Mouse (Mus musculus): ENCODE data around the gene Scarb2. TPM values are rescaled to one million over a fixed set of nuclear protein-coding genes. Genes with fewer than 3 reads are reported as not detected.

The Scarb2 gene
- polyA plus RNA-seq, 1 experiment from 2014 or later, result 18.2 TPM

GRCm38 (mm10) chr5:92512066-92512465 lies 5.4 kb upstream of the Scarb2 start:
- 89% methylated on average over 5 of the region's 5 CpGs for WGBS
- H3K27ac ChIP-seq (ENCODE audit: low read length), result no peak overlapping the region
- no peaks in the 10 kb centered on the region for H3K9me3 ChIP-seq (replicated peaks; ENCODE audit: control insufficient read depth, low read length)
- no peak overlapping the region for H3K4me3 ChIP-seq (replicated peaks; ENCODE audit: low read length)
- H3K9ac ChIP-seq (ENCODE audit: low read length), result no peak overlapping the region
- ATAC-seq (ENCODE audit: insufficient read depth, low FRiP score), result no peak
- H3K4me1 ChIP-seq (ENCODE audit: control insufficient read depth, insufficient read depth, low read length), result no peaks in the 10 kb centered on the region
- no peaks in the 10 kb centered on the region for H3K27me3 ChIP-seq (ENCODE audit: control insufficient read depth, insufficient read depth, low read length)
- no peaks in the 10 kb centered on the region for H3K36me3 ChIP-seq (ENCODE audit: control insufficient read depth, insufficient read depth, low read length)
- H3K4me2 ChIP-seq (ENCODE audit: low read depth, low read length), result no peak overlapping the region

GRCm38 (mm10) chr5:92511256-92511655 lies 4.6 kb upstream of the Scarb2 start:
- Histone ChIP-seq H3K4me2 (ENCODE audit: low read depth, low read length) (no peak overlapping the region), H3K4me1 (ENCODE audit: control insufficient read depth, insufficient read depth, low read length) (peaks cover under 1% of the 10 kb centered on the region; the same call in 1 of the 2 replicates), H3K9me3 (replicated peaks; ENCODE audit: control insufficient read depth, low read length) (no peaks in the 10 kb centered on the region), H3K36me3 (ENCODE audit: control insufficient read depth, insufficient read depth, low read length) (no peaks in the 10 kb centered on the region), H3K27me3 (ENCODE audit: control insufficient read depth, insufficient read depth, low read length) (no peaks in the 10 kb centered on the region), H3K27ac (ENCODE audit: low read length) (no peak overlapping the region), H3K4me3 (replicated peaks; ENCODE audit: low read length) (no peak overlapping the region), H3K9ac (ENCODE audit: low read length) (no peak overlapping the region)
- no peak for ATAC-seq (ENCODE audit: insufficient read depth, low FRiP score)

GRCm38 (mm10) chr5:92508853-92509252 lies 2.2 kb upstream of the Scarb2 start:
- no peak overlapping the region for H3K4me2 ChIP-seq (ENCODE audit: low read depth, low read length)
- no peak overlapping the region for H3K27ac ChIP-seq (ENCODE audit: low read length)
- no peak for ATAC-seq (ENCODE audit: insufficient read depth, low FRiP score)
- peaks cover 14% of the 10 kb centered on the region for H3K4me1 ChIP-seq (ENCODE audit: control insufficient read depth, insufficient read depth, low read length)
- H3K4me3 ChIP-seq (replicated peaks; ENCODE audit: low read length), result no peak overlapping the region
- WGBS, result 85% methylated on average over 5 of the region's 5 CpGs
- H3K9ac ChIP-seq (ENCODE audit: low read length), result no peak overlapping the region
- no peaks in the 10 kb centered on the region for H3K27me3 ChIP-seq (ENCODE audit: control insufficient read depth, insufficient read depth, low read length)
- no peaks in the 10 kb centered on the region for H3K36me3 ChIP-seq (ENCODE audit: control insufficient read depth, insufficient read depth, low read length)
- no peaks in the 10 kb centered on the region for H3K9me3 ChIP-seq (replicated peaks; ENCODE audit: control insufficient read depth, low read length)

GRCm38 (mm10) chr5:92506301-92506729 lies 318 bp downstream of the Scarb2 start:
- WGBS, result 26% methylated on average over 4 of the region's 4 CpGs

GRCm38 (mm10) chr5:92505402-92505865 lies 1.2 kb downstream of the Scarb2 start:
- peak overlapping the region; percentile 94 for H3K9ac ChIP-seq (ENCODE audit: low read length)
- peaks cover 26% of the 10 kb centered on the region for H3K4me1 ChIP-seq (ENCODE audit: control insufficient read depth, insufficient read depth, low read length)
- ATAC-seq (ENCODE audit: insufficient read depth, low FRiP score), result peak; percentile 95
- H3K9me3 ChIP-seq (replicated peaks; ENCODE audit: control insufficient read depth, low read length), result no peaks in the 10 kb centered on the region
- H3K27ac ChIP-seq (ENCODE audit: low read length), result peak overlapping the region; percentile 99
- no peaks in the 10 kb centered on the region for H3K36me3 ChIP-seq (ENCODE audit: control insufficient read depth, insufficient read depth, low read length)
- under 1% methylated on average over 46 of the region's 48 CpGs for WGBS
- H3K4me3 ChIP-seq (replicated peaks; ENCODE audit: low read length), result peak overlapping the region; percentile 95
- peak overlapping the region; percentile 83 for H3K4me2 ChIP-seq (ENCODE audit: low read depth, low read length)
- no peaks in the 10 kb centered on the region for H3K27me3 ChIP-seq (ENCODE audit: control insufficient read depth, insufficient read depth, low read length)

More at GRCm38 (mm10) chr5:92506301-92506729, 318 bp downstream of the Scarb2 start:
- peak overlapping the region; percentile 94; the same call in 1 of the 2 replicates for H3K9ac ChIP-seq (ENCODE audit: low read length)
- no peaks in the 10 kb centered on the region for H3K27me3 ChIP-seq (ENCODE audit: control insufficient read depth, insufficient read depth, low read length)
- no peaks in the 10 kb centered on the region for H3K9me3 ChIP-seq (replicated peaks; ENCODE audit: control insufficient read depth, low read length)
- H3K27ac ChIP-seq (ENCODE audit: low read length), result peak overlapping the region; percentile 99
- H3K36me3 ChIP-seq (ENCODE audit: control insufficient read depth, insufficient read depth, low read length), result no peaks in the 10 kb centered on the region
- ATAC-seq (ENCODE audit: insufficient read depth, low FRiP score), result no peak
- peak overlapping the region; percentile 65 for H3K4me2 ChIP-seq (ENCODE audit: low read depth, low read length)
- peaks cover 25% of the 10 kb centered on the region for H3K4me1 ChIP-seq (ENCODE audit: control insufficient read depth, insufficient read depth, low read length)
- H3K4me3 ChIP-seq (replicated peaks; ENCODE audit: low read length), result peak overlapping the region; percentile 95

- Histone ChIP-seq H3K4me1 (ENCODE audit: control insufficient read depth, insufficient read depth, low read length) (peaks cover 32% of the 10 kb centered on the region), H3K9ac (ENCODE audit: low read length) (peak overlapping the region; percentile 94), H3K36me3 (ENCODE audit: control insufficient read depth, insufficient read depth, low read length) (no peaks in the 10 kb centered on the region), H3K4me3 (replicated peaks; ENCODE audit: low read length) (peak overlapping the region; percentile 95), H3K9me3 (replicated peaks; ENCODE audit: control insufficient read depth, low read length) (no peaks in the 10 kb centered on the region), H3K27me3 (ENCODE audit: control insufficient read depth, insufficient read depth, low read length) (no peaks in the 10 kb centered on the region), H3K4me2 (ENCODE audit: low read depth, low read length) (peak overlapping the region; percentile 83), H3K27ac (ENCODE audit: low read length) (peak overlapping the region; percentile 99)
- peak; percentile 74 for ATAC-seq (ENCODE audit: insufficient read depth, low FRiP score)
- under 1% methylated on average over 35 of the region's 35 CpGs for WGBS
These were observed 1.8 kb downstream of the Scarb2 start for GRCm38 (mm10) chr5:92504676-92505400.

GRCm38 (mm10) chr5:92503856-92504618 lies 2.6 kb downstream of the Scarb2 start:
- Histone ChIP-seq H3K4me2 (ENCODE audit: low read depth, low read length) (peak overlapping the region; percentile 83), H3K27ac (ENCODE audit: low read length) (peak overlapping the region; percentile 99), H3K27me3 (ENCODE audit: control insufficient read depth, insufficient read depth, low read length) (no peaks in the 10 kb centered on the region), H3K36me3 (ENCODE audit: control insufficient read depth, insufficient read depth, low read length) (no peaks in the 10 kb centered on the region), H3K9me3 (replicated peaks; ENCODE audit: control insufficient read depth, low read length) (no peaks in the 10 kb centered on the region), H3K4me1 (ENCODE audit: control insufficient read depth, insufficient read depth, low read length) (peaks cover 40% of the 10 kb centered on the region), H3K4me3 (replicated peaks; ENCODE audit: low read length) (peak overlapping the region; percentile 95), H3K9ac (ENCODE audit: low read length) (peak overlapping the region; percentile 94)
- WGBS, result 38% methylated on average over 7 of the region's 7 CpGs
- no peak for ATAC-seq (ENCODE audit: insufficient read depth, low FRiP score)

GRCm38 (mm10) chr5:92503356-92503847 lies 3.2 kb downstream of the Scarb2 start:
- Histone ChIP-seq H3K4me1 (ENCODE audit: control insufficient read depth, insufficient read depth, low read length) (peaks cover 46% of the 10 kb centered on the region), H3K9me3 (replicated peaks; ENCODE audit: control insufficient read depth, low read length) (no peaks in the 10 kb centered on the region), H3K9ac (ENCODE audit: low read length) (0 out of 2 replicates have a peak overlapping the region, but pooled peaks have one; percentile 9), H3K36me3 (ENCODE audit: control insufficient read depth, insufficient read depth, low read length) (no peaks in the 10 kb centered on the region), H3K4me2 (ENCODE audit: low read depth, low read length) (peak overlapping the region; percentile 83), H3K4me3 (replicated peaks; ENCODE audit: low read length) (peak overlapping the region; percentile 95), H3K27me3 (ENCODE audit: control insufficient read depth, insufficient read depth, low read length) (no peaks in the 10 kb centered on the region), H3K27ac (ENCODE audit: low read length) (no peak overlapping the region)
- no peak for ATAC-seq (ENCODE audit: insufficient read depth, low FRiP score)
- WGBS, result 78% methylated on average over 9 of the region's 9 CpGs

- no peak for ATAC-seq (ENCODE audit: insufficient read depth, low FRiP score)
- H3K36me3 ChIP-seq (ENCODE audit: control insufficient read depth, insufficient read depth, low read length), result no peaks in the 10 kb centered on the region
- WGBS, result 32% methylated on average over 3 of the region's 3 CpGs
- H3K9me3 ChIP-seq (replicated peaks; ENCODE audit: control insufficient read depth, low read length), result no peaks in the 10 kb centered on the region
- no peak overlapping the region for H3K4me2 ChIP-seq (ENCODE audit: low read depth, low read length)
- no peaks in the 10 kb centered on the region for H3K27me3 ChIP-seq (ENCODE audit: control insufficient read depth, insufficient read depth, low read length)
- H3K4me1 ChIP-seq (ENCODE audit: control insufficient read depth, insufficient read depth, low read length), result peaks cover 60% of the 10 kb centered on the region
- no peak overlapping the region for H3K4me3 ChIP-seq (replicated peaks; ENCODE audit: low read length)
- no peak overlapping the region for H3K9ac ChIP-seq (ENCODE audit: low read length)
- peak overlapping the region; percentile 64 for H3K27ac ChIP-seq (ENCODE audit: low read length)
These were observed 7.3 kb downstream of the Scarb2 start for GRCm38 (mm10) chr5:92499378-92499777.
